Mouse (Mus musculus) cerebellum, adult (tissue): ENCODE results near the gene Atxn1.

Experiments used
- ATAC-seq: cut with Nextera tagmentation; 2 replicates; pipeline ENCODE4 v1.9.2; 2017; ENCODE audit warnings: mild to moderate bottlenecking, moderate library complexity, mixed read lengths; ENCODE audit not compliant: insufficient number of reproducible peaks, low FRiP score, low TSS enrichment

Atxn1 gene

GRCm38 (mm10) chr13:45693534-45693933 is 271.3 kb downstream of the Atxn1 start:
- no peak for ATAC-seq

- no peak for ATAC-seq
Observed at GRCm38 (mm10) chr13:45693126-45693525, 271.7 kb downstream of the Atxn1 start.

- ATAC-seq: no peak
Observed at GRCm38 (mm10) chr13:45692440-45692839, 272.4 kb downstream of the Atxn1 start.

GRCm38 (mm10) chr13:45690426-45690825 is 274.4 kb downstream of the Atxn1 start:
- ATAC-seq: peak; percentile 68

- no peak for ATAC-seq
Observed at GRCm38 (mm10) chr13:45688864-45689263, 275.9 kb downstream of the Atxn1 start.

GRCm38 (mm10) chr13:45687581-45687980 is 277.2 kb downstream of the Atxn1 start:
- no peak for ATAC-seq

- no peak for ATAC-seq
Observed at GRCm38 (mm10) chr13:45686309-45686582, 278.6 kb downstream of the Atxn1 start.

- ATAC-seq: no peak
Observed at GRCm38 (mm10) chr13:45685575-45686308, 279.1 kb downstream of the Atxn1 start.

- no peak for ATAC-seq
Observed at GRCm38 (mm10) chr13:45684891-45685311, 279.9 kb downstream of the Atxn1 start.

- no peak for ATAC-seq
Observed at GRCm38 (mm10) chr13:45683991-45684390, 280.8 kb downstream of the Atxn1 start.

GRCm38 (mm10) chr13:45681196-45681595 is 283.6 kb downstream of the Atxn1 start:
- ATAC-seq: no peak

- ATAC-seq: no peak
Observed at GRCm38 (mm10) chr13:45680651-45681050, 284.2 kb downstream of the Atxn1 start.

- no peak for ATAC-seq
Observed at GRCm38 (mm10) chr13:45679096-45679495, 285.7 kb downstream of the Atxn1 start.

GRCm38 (mm10) chr13:45672628-45673027 is 292.2 kb downstream of the Atxn1 start:
- no peak for ATAC-seq

- no peak for ATAC-seq
Observed at GRCm38 (mm10) chr13:45669969-45670368, 294.8 kb downstream of the Atxn1 start.

- ATAC-seq: no peak
Observed at GRCm38 (mm10) chr13:45662852-45663251, 302.0 kb downstream of the Atxn1 start.

GRCm38 (mm10) chr13:45662216-45662615 is 302.6 kb downstream of the Atxn1 start:
- ATAC-seq: no peak

- ATAC-seq: no peak
Observed at GRCm38 (mm10) chr13:45661283-45662185, 303.3 kb downstream of the Atxn1 start.

- no peak for ATAC-seq
Observed at GRCm38 (mm10) chr13:45659813-45660212, 305.0 kb downstream of the Atxn1 start.

GRCm38 (mm10) chr13:45658343-45658742 is 306.5 kb downstream of the Atxn1 start:
- ATAC-seq: no peak

- ATAC-seq: no peak
Observed at GRCm38 (mm10) chr13:45657176-45657575, 307.6 kb downstream of the Atxn1 start.
